Mouse (Mus musculus) lung, adult 2 months (tissue): Measurements from ENCODE around the gene Angel2.

Experiments
- CTCF ChIP-seq: fragments of 200-500 bp; IDR thresholded peaks from 2 replicates; pipeline ENCODE4 v1.5.1; 2011; ENCODE audit warnings: mild to moderate bottlenecking, low read length, control low read depth; ENCODE audit not compliant: insufficient read depth
- POLR2A ChIP-seq: fragments of 200-500 bp; IDR thresholded peaks from 2 replicates; pipeline ENCODE4 v1.6.1; 2011; ENCODE audit warnings: low read depth, mild to moderate bottlenecking, control low read depth, low read length, borderline replicate concordance; ENCODE audit errors: extremely low read depth

GRCm38 (mm10) chr1:190888646-190889045, 36.3 kb upstream of the Angel2 start:
- TF ChIP-seq CTCF (no peak), POLR2A (no peak)
